Mouse (Mus musculus): Measurements from ENCODE around the gene Becn1.

The Becn1 gene

DNA sequence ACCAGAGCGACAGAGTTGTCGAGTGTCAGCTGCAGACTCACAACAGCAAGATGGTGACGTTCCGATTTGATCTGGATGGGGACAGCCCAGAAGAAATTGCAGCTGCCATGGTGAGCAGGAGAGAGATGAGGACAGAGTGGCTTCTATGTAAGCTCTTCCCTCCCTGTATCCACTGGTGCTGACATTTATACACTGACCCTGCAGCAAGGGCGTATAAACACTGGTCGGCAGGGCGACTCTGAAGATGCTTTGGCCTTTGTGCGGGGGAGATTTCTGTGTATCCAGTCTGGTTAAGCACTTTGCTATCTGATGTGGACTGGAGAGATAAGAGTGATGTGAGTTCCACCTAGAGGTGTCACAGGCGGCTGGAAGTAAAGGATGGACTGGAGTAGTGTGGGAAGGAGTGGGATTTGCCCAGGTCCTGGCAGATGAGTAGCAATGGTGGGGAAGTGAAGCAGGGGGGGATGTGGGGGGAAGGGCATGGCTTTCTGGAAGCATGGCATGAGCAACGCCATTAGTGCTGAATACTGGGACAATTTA, 32.4 kb downstream of the Becn1 start:
- DNase-seq (ENCODE audit: low spot score in 2 of 2), result no peak

DNA sequence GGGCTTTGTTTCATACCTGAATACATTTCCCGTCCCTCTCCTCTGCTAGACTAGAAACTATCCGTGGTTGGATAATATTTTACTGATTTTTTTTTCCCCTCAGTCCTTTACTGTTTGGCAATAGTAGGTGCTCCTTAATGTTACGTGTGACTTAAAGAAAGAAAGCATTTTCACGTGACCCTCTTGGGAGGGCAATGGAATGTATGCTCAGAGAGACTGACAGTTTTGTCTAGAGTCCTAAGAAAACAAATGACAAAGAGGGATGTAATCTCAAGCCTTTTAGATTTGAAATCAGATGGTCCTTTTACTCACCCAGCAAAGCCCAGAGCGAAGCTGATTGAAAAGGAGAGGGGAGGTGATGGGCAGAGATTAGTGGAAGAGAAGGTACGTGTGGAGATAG, 36.2 kb downstream of the Becn1 start:
- no peak for DNase-seq (ENCODE audit: low spot score in 2 of 2)

DNA sequence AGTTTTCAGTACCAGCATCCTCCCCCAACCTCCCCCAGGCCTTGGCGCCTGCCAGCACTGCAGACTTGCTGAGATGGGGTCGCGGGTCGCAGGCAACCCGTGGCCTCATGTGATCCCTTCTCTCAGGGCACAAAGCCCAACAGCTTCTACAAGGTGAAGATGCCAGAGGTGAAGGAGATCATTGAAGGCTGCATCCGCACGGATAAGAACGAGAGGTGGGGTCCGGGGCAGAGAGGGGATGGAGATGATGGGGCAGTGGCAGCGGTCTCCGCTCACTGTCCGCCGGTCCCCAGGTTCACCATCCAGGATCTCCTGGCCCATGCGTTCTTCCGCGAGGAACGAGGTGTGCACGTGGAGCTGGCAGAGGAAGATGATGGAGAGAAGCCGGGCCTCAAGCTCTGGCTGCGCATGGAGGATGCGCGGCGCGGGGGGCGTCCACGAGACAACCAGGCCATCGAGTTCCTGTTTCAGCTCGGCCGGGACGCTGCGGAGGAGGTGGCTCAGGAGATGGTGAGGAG, 37.1 kb downstream of the Becn1 start:
- no peak for DNase-seq (ENCODE audit: low spot score in 2 of 2)

DNA sequence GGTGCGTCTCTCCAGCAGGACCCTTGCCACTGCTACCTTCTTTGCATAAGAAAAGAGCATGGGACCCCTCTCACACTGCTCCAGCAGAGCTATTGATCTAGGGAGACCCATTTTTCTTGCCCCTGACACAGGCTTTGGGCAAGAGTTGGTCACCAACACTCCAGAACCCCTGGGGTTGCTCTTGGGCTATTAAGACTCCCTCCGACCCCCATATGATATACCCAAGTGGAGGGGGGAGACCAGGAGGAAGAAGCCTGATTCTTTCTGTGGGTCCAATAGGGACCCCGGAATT, 38.2 kb downstream of the Becn1 start:
- DNase-seq (ENCODE audit: low spot score in 2 of 2), result no peak

DNA sequence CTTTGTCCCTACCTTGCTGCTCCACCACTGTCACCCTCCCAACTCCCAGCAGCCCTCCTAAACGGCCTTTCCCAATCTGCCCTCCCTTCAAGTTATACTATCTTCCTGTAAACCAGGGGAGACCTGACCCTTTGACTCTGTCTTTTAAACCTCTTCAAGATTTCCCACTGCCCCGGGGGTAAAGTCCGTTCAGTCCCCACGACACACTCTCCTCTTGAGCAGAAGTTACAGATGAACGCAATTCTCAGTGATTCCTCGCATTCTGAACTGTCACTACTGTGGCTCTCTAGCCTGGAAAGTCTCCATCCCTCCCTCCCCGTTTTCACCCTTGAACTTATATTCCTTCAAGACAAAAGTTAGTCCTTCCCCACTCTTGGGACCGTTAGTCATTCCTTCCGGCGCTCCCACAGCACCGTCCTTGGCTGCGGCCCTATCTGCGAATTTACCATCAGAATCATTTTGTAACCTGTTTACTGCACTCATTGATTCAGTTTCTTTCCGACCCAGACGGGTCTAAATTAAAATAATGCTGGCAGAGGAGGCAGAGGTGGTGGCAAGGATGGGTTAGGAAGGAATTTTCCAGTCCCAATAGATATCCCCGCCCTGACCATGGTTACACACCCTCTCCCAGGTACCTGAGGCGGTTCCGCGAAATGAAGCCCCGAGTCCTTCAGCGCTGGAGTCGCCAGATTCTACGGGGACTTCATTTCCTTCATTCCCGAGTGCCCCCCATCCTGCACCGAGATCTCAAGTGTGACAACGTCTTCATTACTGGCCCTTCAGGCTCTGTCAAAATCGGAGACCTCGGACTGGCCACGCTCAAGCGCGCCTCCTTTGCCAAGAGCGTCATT, 38.7 kb downstream of the Becn1 start:
- no peak for DNase-seq (ENCODE audit: low spot score in 2 of 2)

DNA sequence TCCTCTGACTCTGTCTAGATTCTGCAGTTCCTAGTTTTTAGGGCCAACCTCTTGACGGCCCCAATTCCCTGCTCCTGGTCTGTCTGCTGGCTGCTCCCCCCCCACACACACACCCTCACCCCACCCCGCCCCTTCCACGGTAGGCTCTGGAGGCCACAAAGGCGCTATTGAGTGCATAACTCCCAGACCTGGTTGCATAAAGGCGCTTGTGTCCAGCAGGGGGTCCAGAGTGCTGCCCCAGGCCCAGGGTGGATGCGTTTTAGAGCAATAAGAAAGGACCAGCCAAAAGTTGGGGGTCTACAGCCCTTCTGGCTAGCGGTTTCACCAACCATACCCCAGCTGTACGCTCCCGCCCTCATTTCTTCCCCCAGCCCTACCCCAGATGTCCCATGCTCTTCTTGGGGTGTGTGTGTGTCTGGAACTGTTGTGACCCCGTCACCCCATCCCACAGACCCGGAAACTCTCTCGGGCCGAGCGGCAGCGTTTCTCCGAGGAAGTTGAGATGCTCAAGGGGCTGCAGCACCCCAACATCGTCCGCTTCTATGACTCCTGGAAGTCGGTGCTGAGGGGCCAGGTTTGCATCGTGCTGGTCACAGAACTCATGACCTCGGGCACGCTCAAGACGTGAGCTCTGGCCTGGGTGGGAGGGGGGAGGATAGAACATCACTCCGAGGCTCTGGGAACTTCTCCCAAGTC, 39.7 kb downstream of the Becn1 start:
- DNase-seq (ENCODE audit: low spot score in 2 of 2), result no peak

DNA sequence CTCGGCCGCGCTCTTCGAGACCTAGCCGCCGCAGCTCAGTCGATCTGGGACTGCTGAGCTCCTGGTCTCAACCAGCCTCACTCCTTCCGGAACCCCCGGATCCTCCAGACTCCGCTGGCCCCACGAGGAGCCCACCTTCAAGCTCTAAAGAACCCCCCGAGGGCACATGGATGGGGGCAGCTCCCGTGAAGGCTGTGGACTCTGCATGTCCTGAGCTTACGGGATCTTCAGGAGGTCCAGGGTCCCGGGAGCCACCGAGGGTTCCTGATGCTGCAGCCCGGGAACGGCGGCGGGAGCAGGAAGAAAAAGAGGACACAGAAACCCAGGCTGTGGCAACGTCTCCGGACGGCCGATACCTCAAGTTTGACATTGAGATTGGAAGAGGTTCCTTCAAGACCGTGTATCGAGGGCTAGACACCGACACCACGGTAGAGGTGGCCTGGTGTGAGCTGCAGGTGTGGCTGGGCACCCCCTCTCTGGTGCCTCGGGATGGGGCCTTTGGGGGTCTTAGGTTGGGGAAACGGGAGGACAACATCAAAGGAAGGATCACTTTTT, 41.2 kb downstream of the Becn1 start:
- DNase-seq (ENCODE audit: low spot score in 2 of 2), result no peak

DNA sequence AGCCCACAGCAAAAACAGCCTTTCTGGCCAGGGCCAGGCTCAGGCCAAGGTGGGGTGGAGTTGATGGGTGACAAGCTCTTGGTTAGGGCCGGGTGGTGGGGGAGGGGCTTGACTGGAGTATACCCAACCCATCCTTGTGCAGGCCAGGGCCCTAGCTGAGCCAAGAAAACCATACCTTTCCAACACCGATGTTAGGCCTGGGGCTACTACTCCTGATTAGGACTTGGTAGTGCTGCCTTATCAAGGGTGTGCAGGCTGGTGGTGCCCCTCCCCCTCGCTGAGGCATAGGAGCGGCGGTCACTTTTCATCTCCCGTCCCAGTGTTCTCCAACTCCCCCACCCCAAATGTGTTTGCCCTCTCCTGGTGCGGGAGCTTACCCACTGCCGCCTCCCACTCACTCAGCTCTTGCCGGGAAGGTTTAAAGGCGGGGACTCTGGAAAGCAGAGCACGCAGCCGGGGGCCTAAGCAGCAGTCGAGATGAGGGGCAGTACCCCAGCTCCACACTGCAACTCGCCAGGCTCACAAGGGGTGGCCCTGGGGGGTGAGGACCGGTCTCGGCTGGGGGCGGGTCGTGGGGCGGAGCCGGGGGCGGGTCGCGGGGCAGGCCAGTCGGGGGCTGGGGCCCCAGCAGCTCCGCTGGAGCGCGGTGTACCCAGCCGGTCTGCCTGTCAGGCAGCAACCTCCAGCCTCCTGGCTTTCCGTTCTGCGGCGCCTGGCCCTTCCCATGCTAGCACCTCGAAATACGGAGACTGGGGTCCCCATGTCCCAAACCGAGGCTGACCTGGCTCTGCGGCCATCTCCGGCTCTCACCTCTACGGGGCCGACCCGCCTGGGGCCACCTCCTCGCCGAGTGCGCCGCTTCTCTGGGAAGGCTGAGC, 41.9 kb downstream of the Becn1 start, which contains the start of gene Wnk4:
Gene Wnk4, plus strand, starts transcription at position 620 of the 878 bp plus-strand sequence.
- DNase-seq (ENCODE audit: low spot score in 2 of 2), result no peak

DNA sequence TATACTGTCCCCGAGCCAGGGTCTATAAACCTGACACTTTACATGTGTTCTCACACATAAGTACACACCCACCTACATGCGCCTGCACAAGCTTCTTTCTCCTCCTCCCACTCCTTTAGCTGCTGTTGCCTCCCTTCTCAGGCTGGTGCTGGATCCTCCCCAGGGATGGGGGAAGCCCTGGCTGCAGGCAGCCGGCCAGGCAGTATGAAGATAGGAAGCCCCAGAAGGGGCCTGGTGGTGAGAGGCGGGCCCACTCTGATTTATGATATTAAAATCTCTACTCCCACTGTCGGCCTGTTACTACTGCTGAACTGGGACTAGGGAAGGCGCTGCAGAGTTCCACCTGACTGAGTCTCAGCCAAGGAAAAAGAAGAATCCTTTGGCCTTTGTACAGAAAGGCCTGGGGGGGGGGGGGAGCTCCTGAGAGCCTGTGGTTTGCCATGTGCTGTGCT, 42.8 kb downstream of the Becn1 start:
- no peak for DNase-seq (ENCODE audit: low spot score in 2 of 2)

DNA sequence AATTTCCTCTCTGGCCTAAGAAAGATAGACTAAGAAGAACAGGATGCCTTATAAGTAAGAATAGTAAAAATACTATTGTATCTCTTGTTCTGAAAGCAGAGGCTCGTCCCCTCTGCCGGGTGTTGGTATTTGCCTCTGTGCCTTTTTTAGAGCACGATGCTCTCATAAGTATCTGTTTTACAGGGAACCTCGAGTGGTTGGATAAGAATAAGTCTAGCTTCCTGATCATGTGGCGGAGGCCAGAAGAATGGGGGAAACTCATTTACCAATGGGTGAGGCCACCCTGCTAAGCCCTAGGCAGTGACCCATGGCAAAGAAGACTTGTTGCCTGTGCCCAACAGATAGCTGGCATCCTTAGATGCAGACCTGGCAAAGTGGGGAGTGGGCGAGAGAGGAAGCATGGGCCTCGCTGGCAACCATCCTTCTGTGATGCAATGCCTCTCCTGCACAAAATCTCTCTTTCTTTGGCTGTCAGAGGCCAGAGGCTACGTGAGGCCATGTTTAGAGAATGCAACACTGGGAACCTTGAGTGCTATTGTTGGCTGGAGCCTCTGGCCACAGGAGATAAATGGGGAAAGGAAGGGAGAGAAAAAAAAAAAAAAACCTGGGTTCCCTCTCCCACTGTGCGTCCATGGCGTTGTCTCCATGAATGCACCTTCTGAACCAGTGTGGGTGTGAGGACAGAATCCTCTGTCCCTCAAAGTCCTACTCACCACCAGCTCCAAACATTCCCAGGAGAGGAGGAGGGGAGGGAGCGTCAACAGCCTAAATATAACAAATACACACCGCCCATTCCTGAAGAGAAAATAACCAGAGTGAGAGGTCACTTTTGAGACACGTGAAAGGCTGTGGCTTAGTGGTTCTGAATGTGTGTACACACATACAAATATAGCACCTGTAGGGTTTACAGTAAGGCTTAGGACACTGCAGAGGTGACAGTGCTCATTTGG, 46.0 kb downstream of the Becn1 start:
- no peak for DNase-seq (ENCODE audit: low spot score in 2 of 2)

DNA sequence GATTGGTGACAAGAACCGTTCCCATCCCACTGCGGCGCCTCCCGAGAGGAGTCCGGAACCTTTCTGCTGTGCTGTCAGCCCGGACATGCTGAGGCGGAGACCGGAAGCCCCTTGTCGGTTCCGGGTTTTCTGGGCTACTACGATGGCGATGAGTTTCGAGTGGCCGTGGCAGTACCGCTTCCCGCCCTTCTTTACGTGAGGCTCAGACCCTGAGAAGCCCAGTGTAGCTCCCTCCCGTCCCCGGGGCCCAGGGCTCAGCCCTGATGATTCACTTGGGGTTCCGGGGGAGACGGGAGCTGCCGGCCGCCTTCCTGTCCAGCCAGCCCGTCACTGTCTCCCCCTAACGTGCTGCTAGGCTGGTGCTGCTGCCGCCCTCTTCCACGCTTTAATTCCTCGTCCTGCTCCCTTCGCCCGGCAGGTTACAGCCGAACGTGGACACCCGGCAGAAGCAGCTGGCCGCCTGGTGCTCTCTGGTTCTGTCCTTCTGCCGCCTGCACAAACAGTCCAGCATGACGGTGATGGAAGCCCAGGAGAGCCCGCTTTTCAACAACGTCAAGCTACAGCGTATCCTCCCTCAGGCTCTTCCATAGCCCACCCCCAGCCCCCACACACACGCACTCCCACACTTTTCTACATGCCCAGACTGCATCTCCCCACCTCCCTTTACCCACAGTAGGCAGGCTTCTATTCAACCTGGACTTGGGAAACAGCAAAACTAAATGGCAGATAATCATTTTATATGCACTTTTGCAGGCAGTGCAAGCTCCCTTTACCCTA, 48.3 kb downstream of the Becn1 start, which contains the start of gene Vps25:
Gene Vps25, plus strand, starts transcription at position 95 of the 777 bp plus-strand sequence.
- peak; percentile 66 to 78 for DNase-seq (ENCODE audit: low spot score in 2 of 2)

DNA sequence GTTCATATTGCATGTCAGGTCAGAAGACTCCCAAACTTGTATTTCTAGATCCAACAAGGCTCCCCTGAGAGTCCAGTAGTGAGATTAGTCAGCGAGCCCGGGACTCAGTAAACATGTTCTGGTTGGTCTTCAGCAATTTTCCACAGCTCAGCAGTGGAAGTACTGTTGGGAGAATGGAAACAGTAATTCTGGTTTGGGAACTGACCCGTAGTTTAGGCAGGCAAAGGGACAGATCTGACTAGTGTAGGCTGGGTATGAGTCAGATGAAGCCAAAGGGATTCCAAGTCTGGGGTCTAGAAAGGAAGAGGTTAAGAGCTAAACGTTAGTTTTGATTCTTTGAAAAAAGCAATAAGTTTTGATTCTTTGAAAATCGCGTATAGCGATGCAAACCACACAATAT, 49.1 kb downstream of the Becn1 start:
- no peak for DNase-seq (ENCODE audit: low spot score in 2 of 2)

DNA sequence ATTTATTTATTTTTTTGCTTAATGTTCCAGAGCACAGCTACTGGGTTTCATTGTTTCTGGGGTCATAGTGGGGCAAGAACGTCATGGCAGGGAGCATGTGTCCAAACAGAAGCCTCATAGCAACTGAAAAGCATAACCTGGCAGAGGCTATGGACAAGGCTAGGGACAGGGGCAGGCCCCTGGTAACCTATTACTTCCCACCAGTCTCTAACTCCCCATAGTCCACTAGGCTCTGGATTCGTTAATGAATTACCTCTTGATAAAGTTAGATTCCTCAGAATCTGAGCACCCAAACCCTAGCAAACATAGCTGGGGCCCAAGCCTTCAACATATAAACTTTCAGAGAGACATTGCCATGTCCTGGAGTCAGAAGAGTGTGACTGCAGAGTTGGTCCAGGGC, 51.1 kb downstream of the Becn1 start:
- no peak for DNase-seq (ENCODE audit: low spot score in 2 of 2)

DNA sequence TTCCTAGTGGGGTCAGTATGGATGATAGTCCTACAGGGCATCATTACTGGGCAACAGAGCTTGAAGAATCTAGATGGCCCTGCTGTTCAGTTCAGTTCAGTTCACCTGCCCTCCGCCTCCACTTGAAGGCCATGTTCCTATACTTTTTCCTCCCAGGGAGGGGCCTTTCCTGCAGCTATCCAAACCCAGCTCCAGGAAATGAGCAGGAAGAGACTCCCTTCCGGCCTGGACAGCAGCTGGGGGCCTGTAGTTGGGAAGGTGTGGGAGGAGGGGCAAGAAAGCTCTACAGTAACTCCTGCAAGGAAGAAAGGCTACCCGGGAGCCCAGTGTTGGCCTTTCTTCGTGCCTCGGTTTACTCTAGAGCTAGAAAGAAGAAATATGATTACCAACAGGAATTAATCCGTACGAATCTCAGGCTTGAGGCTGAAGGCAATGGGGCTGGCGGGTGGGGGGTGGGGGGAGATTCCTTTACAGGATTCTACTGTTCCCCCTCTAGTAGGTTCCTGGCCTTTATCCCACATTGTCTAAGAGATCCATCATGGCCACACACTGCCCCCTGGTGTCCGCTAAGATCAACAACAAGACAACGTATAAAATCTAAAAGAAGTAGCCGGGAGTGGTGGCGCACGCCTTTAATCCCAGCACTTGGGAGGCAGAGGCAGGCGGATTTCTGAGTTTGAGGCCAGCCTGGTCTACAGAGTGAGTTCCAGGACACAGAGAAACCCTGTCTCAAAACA, 53.7 kb downstream of the Becn1 start:
- DNase-seq (ENCODE audit: low spot score in 2 of 2), result no peak

DNA sequence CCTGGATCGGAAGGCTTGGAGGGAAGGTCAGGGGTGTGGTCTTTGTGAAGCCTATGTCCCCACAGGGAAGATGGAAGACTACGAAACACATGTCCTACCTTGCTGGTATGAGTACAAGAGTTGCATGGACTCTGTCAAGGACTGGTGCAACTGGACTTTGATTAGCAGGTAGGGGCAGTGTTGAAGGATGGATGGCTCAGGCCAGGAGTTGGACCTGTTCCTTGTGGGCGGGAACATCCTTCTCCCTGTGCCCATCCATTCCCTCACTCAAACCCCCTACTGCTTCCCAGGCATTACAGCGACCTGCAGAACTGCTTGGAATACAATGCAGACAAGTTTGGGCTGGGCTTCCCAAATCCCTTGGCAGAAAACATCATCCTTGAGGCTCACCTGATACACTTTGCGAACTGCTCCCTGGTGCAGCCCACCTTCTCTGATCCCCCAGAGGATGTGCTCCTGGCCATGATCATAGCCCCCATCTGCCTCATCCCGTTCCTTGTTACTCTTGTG, 54.5 kb downstream of the Becn1 start:
- no peak for DNase-seq (ENCODE audit: low spot score in 2 of 2)

DNA sequence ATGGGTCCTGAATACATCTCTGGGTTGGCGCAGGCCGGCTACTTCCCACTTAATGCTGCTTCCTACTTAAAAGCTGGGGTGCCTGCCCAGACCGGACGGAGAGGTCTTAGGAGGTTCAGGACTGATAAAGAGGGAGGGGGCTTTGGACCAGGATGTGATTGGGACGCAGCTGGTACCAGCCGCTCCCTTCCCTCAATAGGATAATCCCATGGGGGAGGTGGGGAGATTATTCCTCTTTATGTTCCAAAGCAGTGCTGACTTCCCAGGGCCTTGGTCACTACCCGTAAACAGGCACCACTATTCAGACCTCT, 55.4 kb downstream of the Becn1 start:
- DNase-seq (ENCODE audit: low spot score in 2 of 2), result no peak

DNA sequence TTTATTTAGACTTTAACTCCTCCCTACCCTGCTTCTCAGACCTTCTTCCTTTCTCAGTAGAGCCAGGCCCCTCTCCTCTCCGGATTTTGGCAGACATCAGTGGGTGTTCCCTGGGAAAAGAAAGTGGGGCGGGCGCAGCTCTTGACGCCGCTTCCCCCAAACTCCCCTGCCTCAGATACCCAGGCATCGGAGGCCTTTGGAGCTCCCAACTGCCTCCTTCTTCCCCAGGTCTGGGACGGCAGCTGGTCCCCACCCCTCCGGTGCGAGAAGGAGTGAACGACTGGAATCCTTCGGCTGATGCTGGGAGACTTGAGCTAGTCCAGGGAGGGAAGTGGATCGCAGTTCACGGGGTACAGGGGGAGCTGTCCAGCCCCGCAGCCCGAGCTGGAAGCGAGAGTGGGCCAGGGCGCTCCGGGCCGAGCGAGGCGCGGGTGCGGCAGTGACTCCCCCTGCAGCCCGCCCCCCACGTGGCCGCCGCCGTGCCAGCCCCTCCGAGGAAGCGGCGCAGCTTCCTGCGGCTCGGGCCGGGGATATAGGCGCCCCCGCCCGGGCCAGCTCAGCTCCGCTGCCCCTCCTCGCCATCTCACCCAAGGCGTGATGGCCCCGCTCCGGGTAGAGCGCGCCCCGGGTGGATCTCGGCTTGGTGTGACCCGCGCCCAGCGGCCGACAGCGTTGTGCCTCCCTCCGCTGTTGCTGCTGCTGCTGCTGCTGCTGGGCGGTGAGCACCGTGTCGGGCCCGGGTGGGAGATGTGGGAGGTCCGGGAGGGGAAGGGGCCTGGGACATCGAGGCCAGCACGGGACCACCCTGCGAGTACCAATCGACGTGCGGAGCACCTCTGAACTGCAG, 56.0 kb downstream of the Becn1 start, which contains the start of gene Ramp2:
Gene Ramp2, plus strand, starts transcription at position 174 of the 847 bp plus-strand sequence.
- no peak for DNase-seq (ENCODE audit: low spot score in 2 of 2)

DNA sequence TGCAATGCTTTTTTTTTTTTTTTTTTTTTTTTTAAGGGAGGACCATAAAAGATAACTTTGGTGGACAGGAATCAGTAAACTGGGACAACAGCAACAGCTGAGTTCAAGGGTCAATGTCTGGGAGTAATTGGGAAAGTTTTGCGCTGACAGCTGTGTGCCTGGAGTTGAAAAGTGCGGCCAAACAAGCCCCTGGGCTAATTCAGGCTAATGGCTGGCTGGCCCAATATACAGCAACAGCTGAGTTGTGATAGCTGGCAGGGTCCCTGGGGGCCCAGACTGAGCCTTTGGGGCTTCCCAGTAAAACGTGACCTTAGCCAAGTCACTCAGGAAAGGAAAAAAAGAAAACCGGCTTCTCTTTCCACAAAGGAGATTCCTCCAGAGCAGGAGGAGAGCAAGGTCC, 57.0 kb downstream of the Becn1 start:
- no peak for DNase-seq (ENCODE audit: low spot score in 2 of 2)
